Mouse (Mus musculus) skeletal muscle tissue, postnatal 0 days (tissue): ENCODE data around the gene Lelp1. TPM values are rescaled to one million over a fixed set of nuclear protein-coding genes. Genes with fewer than 3 reads are reported as not detected.

Source experiments
- polyA plus RNA-seq: library from polyadenylated mRNA; unstranded; fragments of >200 nt; fragmentation: Nextera tagmentation; extraction: Ambion mirVana; gene quantifications from 2 replicates; pipeline ENCODE4 v1.2.1, GENCODE M21; 2015

Lelp1 gene
- not detected in 2 replicates for polyA plus RNA-seq

GRCm38 (mm10) chr3:92142644-92143043 is at the start of gene Lelp1:
TSS of gene Lelp1 (minus strand) at chr3:92142744.

GRCm38 (mm10) chr3:92123847-92124246 is 18.7 kb downstream of the Lelp1 start, which contains the start of gene Prr9:
TSS of gene Prr9 (minus strand) at chr3:92123947.

Other genes with a start within 250 kb of the Lelp1 start
- not detected in 2 replicates for gene Pglyrp3, start 128.2 kb downstream of the Lelp1 start, polyA plus RNA-seq
- gene Lor, start 59.6 kb downstream of the Lelp1 start, polyA plus RNA-seq, result 79.3 TPM in 1 of 2 replicates, not detected in the other
- gene Prr9, start 18.8 kb downstream of the Lelp1 start, polyA plus RNA-seq, result not detected in 2 replicates
- gene Sprr2a1, start 73.1 kb upstream of the Lelp1 start, polyA plus RNA-seq, result not detected in 2 replicates
- gene Sprr2a2, start 73.2 kb upstream of the Lelp1 start, polyA plus RNA-seq, result 0.35 and 8.7 TPM in 2 replicates
- gene Sprr2a3, start 142.7 kb upstream of the Lelp1 start, polyA plus RNA-seq, result 0.76 TPM in 1 of 2 replicates, not detected in the other
- not detected in 2 replicates for gene Sprr2b, start 173.9 kb upstream of the Lelp1 start, polyA plus RNA-seq
- gene Sprr2d, start 196.4 kb upstream of the Lelp1 start, polyA plus RNA-seq, result 1.0 TPM in 1 of 2 replicates, not detected in the other
- gene Sprr2e, start 209.4 kb upstream of the Lelp1 start, polyA plus RNA-seq, result not detected in 2 replicates
- gene Sprr2f, start 222.4 kb upstream of the Lelp1 start, polyA plus RNA-seq, result not detected in 2 replicates
- gene Sprr2h, start 242.9 kb upstream of the Lelp1 start, polyA plus RNA-seq, result 0.84 TPM in 1 of 2 replicates, not detected in the other